Mouse (Mus musculus) neural tube, embryonic 14.5 days (tissue): ENCODE data around the gene Vcp. TPM values are rescaled to one million over a fixed set of nuclear protein-coding genes. Genes with fewer than 3 reads are reported as not detected.

Experiments used
- ATAC-seq: fragments of 200-750 bp; cut with Nextera tagmentation; 2 replicates; pipeline ENCODE4 v1.8.0; 2017; ENCODE audit warnings: low read depth, mild to moderate bottlenecking, moderate TSS enrichment, moderate library complexity
- H3K27ac ChIP-seq: fragments of 300-500 bp; sonication (generic); 2 replicates; pipeline ENCODE4 v1.5.1; 2014; ENCODE audit warnings: low read depth, mild to moderate bottlenecking, control low read depth, low read length, moderate library complexity, mixed read lengths
- H3K27me3 ChIP-seq: fragments of 300-500 bp; sonication (generic); 2 replicates; pipeline ENCODE4 v1.6.1; 2014; ENCODE audit warnings: low read length; ENCODE audit not compliant: control insufficient read depth, insufficient read depth
- H3K36me3 ChIP-seq: fragments of 300-500 bp; sonication (generic); 2 replicates; pipeline ENCODE4 v1.6.1; 2014; ENCODE audit warnings: low read length, mixed read lengths; ENCODE audit not compliant: control insufficient read depth, insufficient read depth
- H3K4me1 ChIP-seq: fragments of 300-500 bp; sonication (generic); 2 replicates; pipeline ENCODE4 v1.6.1; 2014; ENCODE audit warnings: low read length; ENCODE audit not compliant: control insufficient read depth, insufficient read depth
- H3K4me2 ChIP-seq: fragments of 300-500 bp; sonication (generic); 2 replicates; pipeline ENCODE4 v1.6.1; 2014; ENCODE audit warnings: mild to moderate bottlenecking, low read depth, low read length, control low read depth
- H3K4me3 ChIP-seq: fragments of 300-500 bp; sonication (generic); 2 replicates; pipeline ENCODE4 v1.5.1; 2014; ENCODE audit warnings: low read depth, low read length, control low read depth, mixed read lengths
- H3K9ac ChIP-seq: fragments of 300-500 bp; sonication (generic); replicated peaks from 2 replicates; pipeline ENCODE4 v1.6.1; 2014; ENCODE audit warnings: low read depth, mild to moderate bottlenecking, control low read depth, low read length, mixed read lengths
- H3K9me3 ChIP-seq: fragments of 300-500 bp; sonication (generic); 2 replicates; pipeline ENCODE4 v1.6.1; 2016; ENCODE audit warnings: low read length; ENCODE audit not compliant: control insufficient read depth
- WGBS: fragments of 180-500 bp; shearing (Covaris S2); extraction: QIAGEN DNeasy Blood & Tissue Kit; methylation state at CpG from one replicate; pipeline ENCODE4 v1.1.7; 2014; 5-methylcytosine and 5-hydroxymethylcytosine counted together
- polyA plus RNA-seq: library from polyadenylated mRNA; unstranded; fragments of >200 nt; fragmentation: Nextera tagmentation; extraction: Ambion mirVana; gene quantifications from 2 replicates; pipeline ENCODE4 v1.2.1, GENCODE M21; 2014

Gene Vcp
- polyA plus RNA-seq, 1 experiment from 2014 or later = 435 TPM

DNA sequence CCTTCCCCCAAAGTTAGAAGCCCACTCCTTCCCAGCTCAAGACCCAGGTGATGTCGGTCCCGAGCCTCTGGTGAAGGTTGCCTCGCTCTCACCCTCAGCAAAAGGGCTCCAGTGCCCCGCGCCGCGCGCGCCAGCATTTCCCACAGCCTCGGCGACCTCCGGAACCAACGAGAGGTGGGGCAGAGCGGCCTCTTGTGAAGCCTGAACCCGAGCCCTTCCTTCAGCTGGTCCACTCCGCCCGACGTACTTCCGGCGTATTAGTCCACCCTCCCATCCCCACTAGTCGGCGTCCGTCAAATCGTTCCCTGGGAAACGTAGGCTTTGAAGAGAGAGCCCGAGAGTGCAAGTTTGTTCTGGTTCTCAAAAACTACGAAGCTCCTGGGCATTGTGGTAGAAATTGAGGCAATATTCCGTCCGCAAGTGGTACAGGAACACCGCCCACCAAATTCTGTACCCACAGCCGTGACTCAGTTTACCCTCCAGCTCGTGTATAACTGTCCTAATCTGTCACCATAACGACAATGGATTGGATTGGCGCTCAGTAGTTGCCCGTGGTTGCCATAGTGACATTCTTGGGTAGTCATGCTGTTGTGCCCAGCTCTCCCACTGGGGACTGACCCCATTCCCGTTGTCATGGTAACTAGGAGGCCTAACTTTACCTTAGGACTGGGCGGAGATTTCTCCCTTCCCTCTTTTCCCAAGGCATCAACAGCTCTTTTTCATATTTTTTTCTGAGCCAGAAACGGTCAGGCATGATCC lies 31.1 kb upstream of the Vcp start, which contains the start of gene Stoml2:
Stoml2 (minus strand) TSS at position 474 of the 759 bp plus-strand sequence.
- peak within 1 kb of the TSS; percentile 68 for H3K4me3 ChIP-seq
- H3K27ac ChIP-seq = peak within 1 kb of the TSS; percentile 88
- WGBS = under 1% methylated on average over 38 of the region's 38 CpGs
- peak; percentile 97 for ATAC-seq
- peak within 1 kb of the TSS; percentile 87 for H3K4me2 ChIP-seq
- peaks cover 6% of the 10 kb centered on the region for H3K4me1 ChIP-seq
- peak within 1 kb of the TSS; percentile 88 for H3K9ac ChIP-seq
- H3K9me3 ChIP-seq = no peaks in the 10 kb centered on the region
- H3K27me3 ChIP-seq = no peaks in the 10 kb centered on the region
- H3K36me3 ChIP-seq = peaks cover 35% of the 10 kb centered on the region

DNA sequence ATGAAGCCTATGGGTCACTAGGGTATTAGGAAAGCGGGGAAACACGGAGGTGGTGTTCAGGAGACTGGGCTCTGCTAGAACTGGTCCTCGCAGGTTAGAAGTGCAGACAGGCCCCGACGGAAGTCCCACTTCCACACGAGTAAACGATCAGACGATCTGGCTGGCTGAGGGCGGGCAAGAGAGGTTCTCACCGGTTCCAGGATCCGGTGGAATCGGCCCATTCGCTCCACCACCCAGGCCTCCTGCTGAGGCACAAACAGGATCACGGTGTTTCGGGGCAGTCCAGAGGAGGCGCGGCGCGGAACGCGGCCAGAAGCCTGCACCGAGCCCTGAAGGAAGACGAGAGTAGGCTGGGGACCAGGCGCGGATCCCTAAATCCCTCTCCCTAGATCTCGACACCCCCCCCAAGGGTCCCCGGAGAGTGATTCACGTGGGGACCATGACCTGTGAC lies 30.5 kb upstream of the Vcp start:
- no peaks in the 10 kb centered on the region for H3K9me3 ChIP-seq
- peaks cover 28% of the 10 kb centered on the region for H3K36me3 ChIP-seq
- peak overlapping the region; percentile 88 for H3K27ac ChIP-seq
- under 1% methylated on average over 28 of the region's 28 CpGs for WGBS
- H3K9ac ChIP-seq = peak overlapping the region; percentile 88
- H3K4me1 ChIP-seq = peaks cover 6% of the 10 kb centered on the region
- no peaks in the 10 kb centered on the region for H3K27me3 ChIP-seq
- ATAC-seq = peak; percentile 62; the same call in 1 of the 2 replicates
- peak overlapping the region; percentile 87 for H3K4me2 ChIP-seq
- H3K4me3 ChIP-seq = peak overlapping the region; percentile 68

DNA sequence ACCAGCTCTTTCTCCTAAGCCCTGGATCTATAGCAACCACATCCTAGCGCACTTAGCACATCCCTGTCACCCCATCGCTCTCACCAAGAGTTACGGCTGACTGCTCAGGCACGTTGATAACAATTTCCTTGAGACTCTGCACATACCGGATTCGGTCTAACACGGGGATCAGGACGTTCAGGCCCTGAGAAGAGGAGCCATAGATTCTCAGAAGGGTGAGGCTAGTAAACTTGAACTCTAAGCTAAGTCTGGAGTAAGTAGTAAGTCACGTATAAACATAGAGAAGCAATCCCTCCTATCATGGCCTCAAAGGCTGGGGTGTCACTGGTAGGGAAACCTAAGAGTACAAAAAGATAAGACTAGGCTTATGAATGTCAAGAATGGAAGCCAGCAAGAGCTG lies 30.0 kb upstream of the Vcp start:
- Histone ChIP-seq H3K27me3 (no peaks in the 10 kb centered on the region), H3K4me3 (peak overlapping the region; percentile 68), H3K4me2 (peak overlapping the region; percentile 87), H3K9me3 (no peaks in the 10 kb centered on the region), H3K9ac (peak overlapping the region; percentile 88), H3K36me3 (peaks cover 27% of the 10 kb centered on the region), H3K27ac (peak overlapping the region; percentile 88; the same call in 1 of the 2 replicates), H3K4me1 (peaks cover 6% of the 10 kb centered on the region)
- 72% methylated on average over 9 of the region's 9 CpGs for WGBS
- no peak for ATAC-seq

DNA sequence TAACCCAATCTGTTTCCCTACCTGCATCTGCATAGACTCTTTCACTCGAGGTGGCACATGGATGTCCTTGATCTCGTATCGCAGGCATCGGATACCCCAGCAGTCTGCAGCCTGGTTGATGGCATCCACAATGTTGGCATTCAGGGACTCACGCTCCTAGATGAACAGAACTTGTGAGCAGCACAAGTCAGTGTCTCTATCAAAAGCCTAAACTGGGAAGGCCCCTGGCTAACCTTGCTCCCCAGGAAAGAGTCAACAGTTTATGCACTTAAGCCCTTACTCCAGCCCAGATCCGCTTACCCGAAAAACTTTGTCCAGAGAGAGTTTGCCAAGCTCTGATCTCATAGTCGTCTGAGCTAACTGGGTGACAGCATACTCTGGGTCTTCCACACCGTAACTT lies 29.4 kb upstream of the Vcp start:
- no peak overlapping the region for H3K4me2 ChIP-seq
- H3K9me3 ChIP-seq = no peaks in the 10 kb centered on the region
- H3K27me3 ChIP-seq = no peaks in the 10 kb centered on the region
- 93% methylated on average over 9 of the region's 9 CpGs for WGBS
- H3K36me3 ChIP-seq = peaks cover 27% of the 10 kb centered on the region
- no peak overlapping the region for H3K27ac ChIP-seq
- no peak overlapping the region for H3K4me3 ChIP-seq
- H3K9ac ChIP-seq = no peak overlapping the region
- no peak for ATAC-seq
- H3K4me1 ChIP-seq = peaks cover 9% of the 10 kb centered on the region

DNA sequence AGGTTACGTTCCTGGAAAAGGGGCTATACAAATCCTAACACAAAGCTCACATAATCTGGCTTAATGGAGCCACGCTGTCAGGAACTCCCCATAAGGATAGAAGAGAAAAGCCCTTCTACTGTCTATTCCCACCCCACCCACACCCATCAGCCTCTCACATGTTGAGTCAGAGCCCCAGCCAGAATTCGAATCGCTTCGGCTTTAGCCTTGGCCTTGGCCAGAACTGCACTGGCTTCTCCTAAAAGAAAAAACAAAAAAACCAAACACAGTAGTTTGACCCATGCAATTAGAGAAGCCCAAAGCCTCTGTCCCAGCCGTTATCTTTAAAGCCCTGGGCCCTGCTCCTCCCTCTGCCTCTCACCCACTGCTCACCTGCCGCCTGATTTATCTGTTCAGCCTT lies 28.8 kb upstream of the Vcp start:
- H3K9me3 ChIP-seq = no peaks in the 10 kb centered on the region
- no peak overlapping the region for H3K9ac ChIP-seq
- H3K4me2 ChIP-seq = no peak overlapping the region
- no peak overlapping the region for H3K27ac ChIP-seq
- no peaks in the 10 kb centered on the region for H3K27me3 ChIP-seq
- peaks cover 15% of the 10 kb centered on the region for H3K4me1 ChIP-seq
- no peak overlapping the region for H3K4me3 ChIP-seq
- peaks cover 26% of the 10 kb centered on the region for H3K36me3 ChIP-seq
- WGBS = 94% methylated on average over 7 of the region's 7 CpGs
- no peak for ATAC-seq

DNA sequence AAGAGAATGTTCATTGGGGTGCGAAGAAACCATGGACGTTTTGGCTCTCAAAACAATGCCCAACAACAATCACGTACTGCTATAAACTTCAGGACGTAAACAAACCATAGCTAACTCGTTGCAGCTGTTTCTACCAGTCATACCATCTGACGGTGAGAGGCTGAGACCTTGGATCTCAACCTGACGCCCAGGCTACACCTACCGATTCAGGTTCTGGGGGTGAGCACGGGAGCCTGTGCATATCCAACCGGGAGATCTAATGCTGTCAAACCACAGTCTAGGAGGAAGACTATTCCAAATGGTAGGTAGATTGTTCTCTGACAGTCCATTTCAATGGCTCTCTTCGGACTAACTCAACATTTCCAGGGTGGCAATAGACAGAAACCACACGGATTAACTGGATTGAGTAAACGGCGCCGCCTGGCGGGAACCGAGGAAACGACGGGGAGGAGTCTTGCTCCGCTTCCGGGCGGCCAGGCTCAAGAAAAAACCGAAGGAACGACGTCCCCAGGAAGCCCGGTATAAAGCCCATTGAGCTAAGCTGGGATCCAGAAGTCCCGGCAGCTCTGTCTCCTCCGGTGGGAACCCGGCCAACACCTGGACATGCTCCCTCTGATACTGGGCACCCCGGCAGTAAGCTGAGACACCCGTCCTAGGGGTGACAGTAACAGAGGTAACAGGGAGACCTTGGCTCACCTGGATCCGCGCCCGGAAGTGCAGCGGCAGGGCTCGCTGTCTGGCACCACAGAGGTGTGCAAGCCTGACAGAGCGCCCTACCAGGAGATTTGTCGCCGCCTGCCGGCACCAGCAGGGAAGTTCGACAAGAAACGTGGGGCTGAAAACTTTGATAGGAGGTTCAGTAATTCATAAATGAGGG lies 25.0 kb upstream of the Vcp start, which contains the start of gene Pigo:
Pigo (minus strand) TSS at position 736 of the 877 bp plus-strand sequence.
- Histone ChIP-seq H3K36me3 (peaks cover 30% of the 10 kb centered on the region), H3K27me3 (no peaks in the 10 kb centered on the region), H3K9ac (peak within 1 kb of the TSS; percentile 62), H3K27ac (peak within 1 kb of the TSS; percentile 91), H3K4me1 (peaks cover 14% of the 10 kb centered on the region), H3K9me3 (no peaks in the 10 kb centered on the region), H3K4me2 (peak within 1 kb of the TSS; percentile 73), H3K4me3 (peak within 1 kb of the TSS; percentile 58)
- WGBS = 8% methylated on average over 42 of the region's 42 CpGs
- ATAC-seq = peak; percentile 91

DNA sequence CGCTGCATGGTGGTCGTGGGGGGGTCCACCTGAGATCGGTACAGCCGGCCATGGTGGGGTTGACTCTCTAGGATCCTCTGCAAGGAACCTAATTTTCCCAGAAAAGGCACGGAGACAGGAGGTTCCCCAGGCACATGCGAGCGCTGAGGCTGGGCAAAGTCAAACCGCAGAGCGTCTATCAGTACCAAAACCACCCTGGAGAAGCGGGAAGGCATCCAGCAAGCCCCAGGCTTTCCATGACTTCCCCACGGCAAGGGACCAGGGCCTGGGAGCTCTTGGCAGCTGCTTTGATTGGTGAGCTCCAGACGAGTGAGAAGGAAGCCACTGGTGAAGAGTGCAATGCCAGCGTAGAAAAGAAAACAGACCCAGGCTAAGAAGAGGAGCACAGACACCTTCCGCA lies 24.4 kb upstream of the Vcp start:
- H3K4me3 ChIP-seq = peak overlapping the region; percentile 58
- H3K27ac ChIP-seq = no peak overlapping the region
- ATAC-seq = 0 out of 2 replicates have a peak, but pooled peaks have one; percentile 2
- H3K4me1 ChIP-seq = peaks cover 13% of the 10 kb centered on the region
- no peaks in the 10 kb centered on the region for H3K27me3 ChIP-seq
- H3K4me2 ChIP-seq = peak overlapping the region; percentile 73
- H3K36me3 ChIP-seq = peaks cover 30% of the 10 kb centered on the region
- no peaks in the 10 kb centered on the region for H3K9me3 ChIP-seq
- WGBS = 81% methylated on average over 14 of the region's 14 CpGs
- H3K9ac ChIP-seq = peak overlapping the region; percentile 62; the same call in 1 of the 2 replicates

DNA sequence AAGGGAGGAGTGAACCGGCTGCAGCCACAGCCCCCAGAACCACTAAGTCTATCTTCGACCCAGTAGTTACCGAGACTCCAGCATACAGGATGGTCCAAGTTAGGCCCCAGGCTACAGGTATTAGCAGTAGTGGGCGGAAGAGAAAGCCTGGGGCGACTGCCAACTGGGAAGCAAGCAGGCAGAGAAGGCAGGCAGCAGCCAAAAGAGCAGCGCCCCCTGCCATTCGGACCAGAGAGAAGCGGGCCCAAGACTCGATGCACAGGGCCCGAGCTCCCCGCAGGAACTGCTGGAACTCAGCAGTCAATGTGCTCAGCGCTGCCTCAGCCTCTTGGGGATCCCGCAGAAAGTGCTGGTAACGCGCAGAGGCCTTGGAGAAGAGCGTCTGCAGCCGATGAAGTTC lies 21.0 kb upstream of the Vcp start:
- Histone ChIP-seq H3K9me3 (no peaks in the 10 kb centered on the region), H3K36me3 (peaks cover 40% of the 10 kb centered on the region), H3K27ac (no peak overlapping the region), H3K4me2 (no peak overlapping the region), H3K27me3 (no peaks in the 10 kb centered on the region), H3K9ac (no peak overlapping the region), H3K4me1 (peaks cover 13% of the 10 kb centered on the region), H3K4me3 (no peak overlapping the region)
- 77% methylated on average over 17 of the region's 17 CpGs for WGBS
- no peak for ATAC-seq
